Mouse (Mus musculus): ENCODE measurements around the gene Slc9a1. TPM values are rescaled to one million over a fixed set of nuclear protein-coding genes. Genes with fewer than 3 reads are reported as not detected.
A peak's percentile ranks its signal among the peaks of the same experiment; 100 is the strongest.

Slc9a1 gene
- polyA plus RNA-seq, 1 experiment = not detected

DNA sequence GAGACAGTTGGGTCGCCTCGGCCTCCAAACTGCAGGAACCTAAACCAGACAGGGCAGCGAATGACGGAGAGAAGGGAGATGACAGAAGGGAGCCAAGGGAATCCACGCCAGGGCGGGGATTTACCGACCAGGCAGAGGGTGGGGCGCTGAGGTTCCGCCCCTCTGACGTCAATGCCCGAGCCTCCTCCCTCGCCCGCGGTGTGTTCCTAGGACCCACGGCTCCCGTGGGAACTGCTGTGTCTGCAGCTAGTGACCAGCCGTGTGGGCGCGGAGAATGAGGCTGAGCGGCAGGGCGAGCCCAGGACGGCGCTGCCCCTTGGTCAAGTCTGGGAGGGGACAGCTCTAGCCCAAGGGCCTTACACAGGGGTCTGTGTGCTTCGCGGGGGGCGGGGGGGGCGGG, 98.6 kb downstream of the Slc9a1 start:
- TF ChIP-seq POLR2A (IDR thresholded peaks at IDR 0.05; ENCODE audit: insufficient read depth, low read depth, low read length) = no peak
- no peak for TF ChIP-seq CTCF (IDR thresholded peaks at IDR 0.05; ENCODE audit: insufficient read depth, low read depth, low read length)
- under 1% methylated on average over 25 of the region's 27 CpGs for WGBS
- Histone ChIP-seq H3K4me1 (ENCODE audit: control insufficient read depth, insufficient read depth, low read length) (peaks cover 6% of the 10 kb centered on the region; the same call in 1 of the 2 replicates), H3K4me3 (ENCODE audit: insufficient read depth, low read depth, low read length) (peak overlapping the region; percentile 48), H3K27ac (ENCODE audit: insufficient read depth, low read depth, low read length) (no peak overlapping the region)

DNA sequence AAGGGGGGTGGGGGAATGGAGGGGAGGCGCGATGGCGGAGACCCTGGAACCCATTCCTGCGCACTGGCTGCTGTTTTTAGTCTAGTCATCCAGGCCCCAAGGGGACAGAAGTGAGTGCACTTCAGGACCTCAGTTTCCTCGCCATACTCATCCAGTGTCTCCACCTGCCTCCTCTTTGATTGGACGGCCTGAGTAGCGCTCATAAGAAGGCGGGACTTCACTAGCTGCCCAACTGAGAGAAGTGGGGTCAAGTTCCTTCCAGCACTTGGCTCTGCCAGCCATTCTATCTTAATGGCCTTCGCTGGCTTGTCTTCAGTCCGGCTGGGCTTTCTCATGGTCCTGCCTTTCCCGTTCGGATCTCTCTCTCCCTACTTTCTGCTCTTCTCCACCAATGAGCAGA, 99.6 kb downstream of the Slc9a1 start:
- whole genome bisulfite sequencing = 27% methylated on average over 12 of the region's 12 CpGs
- no peak for TF ChIP-seq POLR2A (IDR thresholded peaks at IDR 0.05; ENCODE audit: insufficient read depth, low read depth, low read length)
- TF ChIP-seq CTCF (IDR thresholded peaks at IDR 0.05; ENCODE audit: insufficient read depth, low read depth, low read length) = no peak

DNA sequence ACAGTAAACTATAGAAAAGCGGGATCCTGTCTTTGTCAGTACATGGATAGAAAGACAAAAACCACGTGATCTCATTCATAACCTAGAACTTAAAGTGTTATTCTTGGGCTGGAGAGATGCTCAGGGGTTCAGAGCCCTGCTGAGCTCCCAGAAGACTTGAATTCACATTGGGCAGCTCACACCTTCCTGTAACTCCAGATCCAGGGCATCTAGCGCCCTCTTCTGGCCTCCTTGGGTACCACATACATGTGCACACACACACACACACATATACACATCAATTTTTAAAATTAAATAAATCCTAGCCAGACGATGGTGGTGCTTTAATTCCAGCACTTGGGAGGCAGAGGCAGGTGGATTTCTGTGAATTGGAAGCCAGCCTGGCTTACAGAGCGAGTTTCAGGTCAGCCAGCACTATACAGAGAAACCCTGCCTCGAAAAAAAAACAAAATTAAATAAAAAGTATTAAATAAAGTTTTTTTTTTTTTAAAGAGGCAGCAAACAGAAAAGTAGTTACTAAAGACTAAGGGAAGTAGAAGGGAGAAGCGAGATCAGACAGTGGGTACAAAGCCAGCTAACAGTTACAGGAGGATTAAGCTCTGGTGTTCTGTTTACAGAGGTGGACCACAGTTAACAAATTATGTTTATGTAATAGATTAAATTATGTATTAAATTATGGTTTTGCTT, 101.8 kb downstream of the Slc9a1 start:
- 79% methylated on average over 7 of the region's 7 CpGs for WGBS
- no peak overlapping the region for H3K4me3 ChIP-seq (ENCODE audit: insufficient read depth, low read depth, low read length)
- TF ChIP-seq POLR2A (IDR thresholded peaks at IDR 0.05; ENCODE audit: insufficient read depth, low read depth, low read length) = no peak
- no peak for TF ChIP-seq CTCF (IDR thresholded peaks at IDR 0.05; ENCODE audit: insufficient read depth, low read depth, low read length)

More for the DNA sequence above, 99.6 kb downstream of the Slc9a1 start:
- Histone ChIP-seq H3K27ac (ENCODE audit: insufficient read depth, low read depth, low read length) (no peak overlapping the region), H3K4me3 (ENCODE audit: insufficient read depth, low read depth, low read length) (no peak overlapping the region), H3K4me1 (ENCODE audit: control insufficient read depth, insufficient read depth, low read length) (peaks cover 6% of the 10 kb centered on the region; the same call in 1 of the 2 replicates)

More for the DNA sequence above, 101.8 kb downstream of the Slc9a1 start:
- Histone ChIP-seq H3K27ac (ENCODE audit: insufficient read depth, low read depth, low read length) (no peak overlapping the region), H3K4me1 (ENCODE audit: control insufficient read depth, insufficient read depth, low read length) (peaks cover 6% of the 10 kb centered on the region; the same call in 1 of the 2 replicates)

Other genes starting within 250 kb of the Slc9a1 start
- not detected in 2 replicates for gene Wasf2, start 239.2 kb upstream of the Slc9a1 start, polyA plus RNA-seq (2012; ENCODE audit: insufficient read depth, insufficient read length, low replicate concordance, missing spikeins)
- not detected in 2 replicates for gene Cd164l2, start 157.6 kb upstream of the Slc9a1 start, polyA plus RNA-seq (2012; ENCODE audit: insufficient read depth, insufficient read length, low replicate concordance, missing spikeins)
- gene Gpr3, start 157.2 kb upstream of the Slc9a1 start, polyA plus RNA-seq (2012; ENCODE audit: insufficient read depth, insufficient read length, low replicate concordance, missing spikeins) = not detected in 2 replicates
- gene Map3k6, start 128.9 kb upstream of the Slc9a1 start, polyA plus RNA-seq (2012; ENCODE audit: insufficient read depth, insufficient read length, low replicate concordance, missing spikeins) = not detected in 2 replicates
- not detected in 2 replicates for gene Sytl1, start 106.6 kb upstream of the Slc9a1 start, polyA plus RNA-seq (2012; ENCODE audit: insufficient read depth, insufficient read length, low replicate concordance, missing spikeins)
- gene Tmem222, start 91.9 kb upstream of the Slc9a1 start, polyA plus RNA-seq (2012; ENCODE audit: insufficient read depth, insufficient read length, low replicate concordance, missing spikeins) = not detected in 2 replicates
- 113 TPM in 1 of 2 replicates, not detected in the other for gene Wdtc1, start 16.2 kb upstream of the Slc9a1 start, polyA plus RNA-seq (2012; ENCODE audit: insufficient read depth, insufficient read length, low replicate concordance, missing spikeins)
- gene Tent5b, start 110.4 kb downstream of the Slc9a1 start, polyA plus RNA-seq (2012; ENCODE audit: insufficient read depth, insufficient read length, low replicate concordance, missing spikeins) = not detected in 2 replicates
- gene Trnp1, start 128.8 kb downstream of the Slc9a1 start, polyA plus RNA-seq (2012; ENCODE audit: insufficient read depth, insufficient read length, low replicate concordance, missing spikeins) = not detected in 2 replicates
- not detected in 2 replicates for gene Kdf1, start 149.3 kb downstream of the Slc9a1 start, polyA plus RNA-seq (2012; ENCODE audit: insufficient read depth, insufficient read length, low replicate concordance, missing spikeins)
- 355 TPM in 1 of 2 replicates, not detected in the other for gene Nudc, start 176.3 kb downstream of the Slc9a1 start, polyA plus RNA-seq (2012; ENCODE audit: insufficient read depth, insufficient read length, low replicate concordance, missing spikeins)
- gene Nr0b2, start 183.7 kb downstream of the Slc9a1 start, polyA plus RNA-seq (2012; ENCODE audit: insufficient read depth, insufficient read length, low replicate concordance, missing spikeins) = not detected in 2 replicates
- gene Gpatch3, start 205.0 kb downstream of the Slc9a1 start, polyA plus RNA-seq (2012; ENCODE audit: insufficient read depth, insufficient read length, low replicate concordance, missing spikeins) = not detected in 2 replicates
- not detected in 2 replicates for gene Gpn2, start 214.7 kb downstream of the Slc9a1 start, polyA plus RNA-seq (2012; ENCODE audit: insufficient read depth, insufficient read length, low replicate concordance, missing spikeins)
- gene Sfn, start 232.5 kb downstream of the Slc9a1 start, polyA plus RNA-seq (2012; ENCODE audit: insufficient read depth, insufficient read length, low replicate concordance, missing spikeins) = not detected in 2 replicates